Mouse (Mus musculus) embryonic facial prominence, embryonic 13.5 days (tissue): ENCODE measurements around the gene Dnah1. TPM values are rescaled to one million over a fixed set of nuclear protein-coding genes. Genes with fewer than 3 reads are reported as not detected.
A peak's percentile ranks its signal among the peaks of the same experiment; 100 is the strongest.

ENCODE experiments used
- ATAC-seq: fragments of 200-750 bp; cut with Nextera tagmentation; 2 replicates; pipeline ENCODE4 v1.8.0; 2017; ENCODE audit warnings: low read depth; ENCODE audit not compliant: insufficient number of reproducible peaks, insufficient read depth, low FRiP score, low TSS enrichment
- H3K27ac ChIP-seq: fragments of 300-500 bp; sonication (generic); 2 replicates; pipeline ENCODE4 v1.5.1; 2015; ENCODE audit warnings: moderate library complexity, mild to moderate bottlenecking, inconsistent platforms
- H3K27me3 ChIP-seq: fragments of 300-500 bp; sonication (generic); 2 replicates; pipeline ENCODE4 v1.6.1; 2015; ENCODE audit warnings: mild to moderate bottlenecking, inconsistent platforms
- H3K36me3 ChIP-seq: fragments of 300-500 bp; sonication (generic); 2 replicates; pipeline ENCODE4 v1.6.1; 2015; ENCODE audit warnings: mild to moderate bottlenecking, inconsistent platforms
- H3K4me1 ChIP-seq: fragments of 300-500 bp; sonication (generic); 2 replicates; pipeline ENCODE4 v1.6.1; 2015; ENCODE audit warnings: inconsistent platforms
- H3K4me2 ChIP-seq: fragments of 300-500 bp; sonication (generic); 2 replicates; pipeline ENCODE4 v1.6.1; 2015; ENCODE audit warnings: moderate library complexity, mild to moderate bottlenecking, inconsistent platforms
- H3K4me3 ChIP-seq: fragments of 300-500 bp; sonication (generic); 2 replicates; pipeline ENCODE4 v1.5.1; 2015; ENCODE audit warnings: mild to moderate bottlenecking, inconsistent platforms
- H3K9ac ChIP-seq: fragments of 300-500 bp; sonication (generic); 2 replicates; pipeline ENCODE4 v1.6.1; 2015; ENCODE audit warnings: mild to moderate bottlenecking, inconsistent platforms
- H3K9me3 ChIP-seq: fragments of 300-500 bp; sonication (generic); 2 replicates; pipeline ENCODE4 v1.6.1; 2016; ENCODE audit warnings: inconsistent platforms
- WGBS: fragments of 180-500 bp; shearing (Covaris S2); methylation state at CpG from one replicate; pipeline ENCODE4 v1.1.7; 2015; ENCODE audit warnings: mixed read lengths; 5-methylcytosine and 5-hydroxymethylcytosine counted together
- polyA plus RNA-seq: library from polyadenylated mRNA; unstranded; fragments of >200 nt; fragmentation: Nextera tagmentation; extraction: Ambion mirVana; gene quantifications from 2 replicates; pipeline ENCODE4 v1.2.1, GENCODE M21; 2015

Dnah1 gene
- polyA plus RNA-seq, 1 experiment from 2014 or later, result 8.1 TPM

DNA sequence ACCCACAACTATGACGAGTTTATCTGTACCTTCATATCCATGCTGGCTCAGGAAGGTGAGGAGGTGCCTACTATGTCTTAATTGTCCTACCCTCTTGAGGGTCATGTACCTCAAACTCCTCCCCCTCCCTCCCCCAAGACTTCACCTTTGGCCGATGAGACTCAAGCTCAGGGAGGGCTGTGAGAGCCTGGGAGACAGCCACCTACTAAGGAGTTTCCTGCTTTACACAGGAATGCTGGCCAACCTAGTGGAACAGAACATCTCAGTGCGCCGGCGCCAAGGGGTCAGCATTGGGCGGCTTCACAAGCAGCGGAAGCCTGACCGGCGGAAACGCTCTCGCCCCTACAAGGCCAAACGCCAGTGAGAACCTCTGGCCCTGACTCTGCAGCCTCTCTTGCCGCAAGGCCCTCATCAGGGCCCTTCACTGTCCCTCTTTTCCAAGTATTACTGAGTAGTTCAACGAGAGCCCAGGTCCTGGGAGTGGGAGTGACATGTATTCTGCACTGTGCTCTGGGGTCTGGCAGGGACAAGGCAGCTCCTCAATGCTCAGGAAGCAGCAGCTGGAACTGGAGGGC, 65.1 kb downstream of the Dnah1 start:
- H3K4me2 ChIP-seq, result no peak overlapping the region
- H3K36me3 ChIP-seq, result peaks cover 99% of the 10 kb centered on the region
- no peak for ATAC-seq
- no peaks in the 10 kb centered on the region for H3K27me3 ChIP-seq
- 95% methylated on average over 14 of the region's 14 CpGs for whole genome bisulfite sequencing
- H3K27ac ChIP-seq, result no peak overlapping the region
- H3K4me1 ChIP-seq, result no peaks in the 10 kb centered on the region
- H3K9me3 ChIP-seq, result no peaks in the 10 kb centered on the region
- H3K9ac ChIP-seq, result no peak overlapping the region
- H3K4me3 ChIP-seq, result no peak overlapping the region

DNA sequence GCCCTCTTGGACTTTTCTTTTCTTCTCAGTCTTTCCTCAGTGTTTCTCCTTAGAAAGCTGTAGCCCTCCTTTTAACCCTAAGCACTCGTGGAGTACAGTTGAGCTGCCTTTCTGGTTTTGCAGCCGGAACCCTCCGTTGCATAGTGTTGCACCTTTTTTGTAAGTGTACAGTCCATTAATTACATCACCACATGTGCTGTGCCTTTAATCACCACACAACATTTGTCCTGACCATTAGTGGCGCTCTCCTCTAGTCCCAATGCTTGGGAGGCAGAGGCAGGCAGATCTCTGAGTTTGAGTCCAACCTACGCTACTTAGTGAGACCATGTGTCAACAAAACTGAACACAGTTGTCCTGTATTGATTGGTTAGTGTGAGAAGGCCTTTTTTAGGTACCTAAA, 71.6 kb downstream of the Dnah1 start:
- Histone ChIP-seq H3K9ac (peak overlapping the region; percentile 97), H3K9me3 (no peaks in the 10 kb centered on the region), H3K27me3 (no peaks in the 10 kb centered on the region), H3K36me3 (peaks cover 43% of the 10 kb centered on the region), H3K4me3 (peak overlapping the region; percentile 97), H3K4me1 (peaks cover 16% of the 10 kb centered on the region), H3K4me2 (peak overlapping the region; percentile 83), H3K27ac (0 out of 2 replicates have a peak overlapping the region, but pooled peaks have one; percentile 76)
- no peak for ATAC-seq
- 88% methylated on average over 5 of the region's 5 CpGs for WGBS

DNA sequence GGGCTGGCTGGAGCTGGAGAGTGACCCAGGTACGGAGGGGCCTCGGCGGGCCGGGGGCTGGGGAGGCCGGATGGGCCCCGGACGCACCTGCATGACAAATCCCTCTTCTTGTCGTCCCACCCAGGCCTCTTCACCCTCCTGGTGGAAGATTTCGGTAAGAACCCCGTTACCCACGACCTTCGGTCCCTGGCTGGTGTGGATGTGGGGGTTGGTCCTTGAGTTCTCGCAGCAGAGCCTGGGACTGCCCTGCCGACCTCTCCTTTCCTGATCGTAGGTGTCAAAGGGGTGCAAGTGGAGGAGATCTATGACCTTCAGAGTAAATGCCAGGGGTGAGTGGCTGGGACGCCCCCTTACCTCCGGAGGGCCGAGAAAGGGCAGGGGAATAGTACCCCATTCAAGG, 72.1 kb downstream of the Dnah1 start:
- under 1% methylated on average over 18 of the region's 18 CpGs for WGBS
- H3K27me3 ChIP-seq, result no peaks in the 10 kb centered on the region
- peak overlapping the region; percentile 83 for H3K4me2 ChIP-seq
- peaks cover 16% of the 10 kb centered on the region for H3K4me1 ChIP-seq
- peak overlapping the region; percentile 76 for H3K27ac ChIP-seq
- peak overlapping the region; percentile 97 for H3K4me3 ChIP-seq
- ATAC-seq, result no peak
- H3K9me3 ChIP-seq, result no peaks in the 10 kb centered on the region
- peaks cover 38% of the 10 kb centered on the region for H3K36me3 ChIP-seq
- peak overlapping the region; percentile 97 for H3K9ac ChIP-seq

DNA sequence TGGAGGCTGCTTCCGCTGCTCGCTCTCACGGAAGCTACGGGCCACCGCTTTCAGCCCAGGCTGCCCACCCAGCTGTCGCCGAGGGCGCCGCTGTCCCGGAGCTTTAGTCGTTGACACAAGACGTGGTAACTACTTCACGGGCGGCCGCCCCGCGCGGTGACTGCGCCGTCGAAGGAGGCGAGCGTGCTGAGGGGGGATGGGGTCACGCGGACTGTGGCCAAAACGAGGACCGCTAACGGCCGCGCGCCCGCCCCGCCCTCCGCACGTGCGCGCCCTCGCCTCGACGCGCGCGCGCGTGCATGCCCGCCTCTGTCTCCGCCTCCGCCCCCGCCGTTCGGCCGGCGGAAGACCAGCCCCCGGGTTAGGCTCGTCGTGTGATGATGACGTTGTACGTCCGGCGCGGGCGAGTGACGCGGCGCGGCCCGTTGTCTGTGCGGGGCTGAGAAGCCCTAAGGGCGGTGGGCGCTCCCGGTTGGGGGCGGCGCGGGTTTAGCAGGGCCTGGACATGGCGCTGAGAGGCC, 72.6 kb downstream of the Dnah1 start, which contains the start of the genes Phf7 and Bap1:
Gene Phf7, minus strand, starts transcription at position 234 of the 521 bp plus-strand sequence.
Gene Bap1, plus strand, starts transcription at position 367 of the 521 bp plus-strand sequence.
- peak; percentile 90 for ATAC-seq
- H3K4me2 ChIP-seq, result peak within 1 kb of the TSS; percentile 83
- H3K36me3 ChIP-seq, result peaks cover 34% of the 10 kb centered on the region
- H3K4me1 ChIP-seq, result peaks cover 16% of the 10 kb centered on the region
- peak within 1 kb of the TSS; percentile 95 for H3K27ac ChIP-seq
- no peaks in the 10 kb centered on the region for H3K27me3 ChIP-seq
- peak within 1 kb of the TSS; percentile 97 for H3K4me3 ChIP-seq
- no peaks in the 10 kb centered on the region for H3K9me3 ChIP-seq
- H3K9ac ChIP-seq, result peak within 1 kb of the TSS; percentile 97
- WGBS, result under 1% methylated on average over 75 of the region's 75 CpGs

DNA sequence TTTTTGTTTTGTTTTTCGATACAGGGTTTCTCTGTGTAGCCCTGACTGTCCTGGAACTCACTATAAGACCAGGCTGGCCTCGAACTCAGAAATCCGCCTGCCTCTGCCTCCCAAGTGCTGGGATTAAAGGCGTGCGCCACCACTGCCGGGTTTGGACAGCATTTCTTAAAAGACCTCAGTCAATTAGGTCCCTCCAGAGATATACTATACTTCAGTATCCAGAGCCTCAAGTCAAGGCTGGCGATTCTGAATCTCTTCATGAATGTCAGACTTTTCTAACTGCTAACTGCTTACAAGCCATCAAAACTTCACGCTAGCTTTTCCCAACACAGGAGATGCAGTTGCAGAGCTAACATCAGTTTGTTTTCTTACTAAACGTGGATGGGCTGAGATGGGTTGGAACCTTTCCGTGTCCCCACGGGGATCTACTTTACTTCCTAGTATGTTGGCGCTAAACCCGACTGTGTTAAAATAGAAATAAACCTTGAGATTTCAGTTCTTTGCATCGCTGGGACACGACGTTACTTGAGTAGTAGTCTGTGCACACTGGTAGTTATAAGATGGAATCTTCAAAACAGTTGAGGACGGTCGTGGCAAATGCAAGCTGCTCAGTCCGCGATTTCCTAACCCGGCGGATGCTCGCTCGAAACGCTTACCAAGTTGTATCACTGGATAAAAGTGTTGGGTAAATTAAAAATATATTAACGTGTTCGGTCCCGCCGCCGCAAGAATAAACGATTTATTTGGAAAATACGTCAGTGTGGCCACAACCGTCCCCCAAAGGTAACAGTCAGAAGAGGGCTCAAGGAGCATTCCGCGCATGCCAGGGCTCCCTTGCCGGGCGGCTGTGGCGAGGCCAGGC, 73.2 kb downstream of the Dnah1 start:
- Histone ChIP-seq H3K27me3 (no peaks in the 10 kb centered on the region), H3K9me3 (no peaks in the 10 kb centered on the region), H3K4me3 (peak overlapping the region; percentile 97), H3K4me2 (peak overlapping the region; percentile 83), H3K4me1 (peaks cover 16% of the 10 kb centered on the region), H3K27ac (peak overlapping the region; percentile 95), H3K36me3 (peaks cover 27% of the 10 kb centered on the region), H3K9ac (peak overlapping the region; percentile 97)
- ATAC-seq, result no peak; the same call in 1 of the 2 replicates
- 20% methylated on average over 38 of the region's 38 CpGs for WGBS

DNA sequence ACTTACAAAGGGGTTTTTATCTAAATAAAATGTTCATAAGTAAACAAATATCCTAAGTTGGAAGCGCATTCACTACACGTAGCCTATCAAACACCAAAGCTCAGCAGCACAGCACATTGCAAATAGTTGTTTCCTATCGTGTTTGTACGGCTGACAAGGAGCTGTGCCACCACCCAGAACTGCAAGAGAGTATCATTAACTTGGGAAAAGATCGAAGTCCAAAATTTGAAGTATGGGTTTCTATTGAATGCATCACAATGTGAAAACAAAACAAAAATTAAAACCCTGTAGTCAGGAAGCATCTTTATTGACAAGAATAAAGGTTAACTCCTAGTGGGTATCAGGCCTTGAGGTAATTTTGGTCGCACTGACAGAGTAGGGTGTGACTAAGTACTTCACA, 75.3 kb downstream of the Dnah1 start:
- Histone ChIP-seq H3K4me2 (no peak overlapping the region), H3K4me3 (no peak overlapping the region), H3K27ac (no peak overlapping the region), H3K9ac (no peak overlapping the region), H3K36me3 (peaks cover 6% of the 10 kb centered on the region; the same call in 1 of the 2 replicates), H3K4me1 (peaks cover 16% of the 10 kb centered on the region), H3K27me3 (no peaks in the 10 kb centered on the region), H3K9me3 (no peaks in the 10 kb centered on the region)
- ATAC-seq, result no peak
- WGBS, result 91% methylated on average over 6 of the region's 6 CpGs

DNA sequence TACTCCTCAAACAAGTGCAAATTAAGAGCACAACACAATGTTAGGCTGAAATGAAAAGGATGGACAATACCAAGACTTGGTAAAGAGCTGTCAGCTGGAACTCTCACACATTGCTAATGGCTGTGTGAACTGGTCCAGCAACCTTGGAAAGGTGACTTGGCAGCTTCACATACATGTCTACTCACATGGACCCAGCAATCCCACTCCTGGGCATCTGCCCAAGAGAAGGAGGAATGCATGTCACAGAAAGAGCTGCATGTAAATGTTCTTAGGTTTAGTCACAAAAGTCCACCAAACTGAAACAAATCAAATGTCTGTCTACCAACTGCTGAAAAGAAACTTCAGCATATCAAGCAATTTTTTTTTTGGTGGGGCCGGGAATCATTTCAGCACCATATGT, 77.8 kb downstream of the Dnah1 start:
- no peak for ATAC-seq

DNA sequence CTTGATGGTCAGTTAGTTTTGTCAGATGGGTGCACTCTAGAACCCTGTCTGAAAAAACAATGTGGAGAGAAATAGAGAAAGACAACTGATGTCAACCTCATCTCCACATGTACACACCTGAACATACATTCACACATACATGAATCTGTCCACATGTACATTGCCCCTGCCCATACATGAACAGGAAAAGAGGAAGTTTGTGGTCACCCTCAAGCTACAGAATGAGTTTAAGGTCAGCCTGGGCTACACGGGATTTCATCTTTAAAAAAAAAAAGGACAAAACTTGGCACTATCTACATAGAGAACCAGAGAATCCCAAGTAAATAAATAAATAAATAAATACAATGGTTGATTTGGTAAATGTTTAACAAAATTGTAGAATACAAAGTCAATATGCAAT, 78.9 kb downstream of the Dnah1 start:
- Histone ChIP-seq H3K27me3 (no peaks in the 10 kb centered on the region), H3K36me3 (no peaks in the 10 kb centered on the region), H3K9ac (no peak overlapping the region), H3K27ac (no peak overlapping the region), H3K4me2 (no peak overlapping the region), H3K4me1 (no peaks in the 10 kb centered on the region; the same call in 1 of the 2 replicates), H3K4me3 (no peak overlapping the region), H3K9me3 (no peaks in the 10 kb centered on the region)
- ATAC-seq, result no peak
- WGBS, result 73% methylated on average over 1 of the region's 1 CpGs

More for the DNA sequence above, 77.8 kb downstream of the Dnah1 start:
- Histone ChIP-seq H3K4me2 (no peak overlapping the region), H3K4me1 (peaks cover 7% of the 10 kb centered on the region), H3K27ac (no peak overlapping the region), H3K4me3 (no peak overlapping the region), H3K9ac (no peak overlapping the region), H3K36me3 (no peaks in the 10 kb centered on the region), H3K27me3 (no peaks in the 10 kb centered on the region), H3K9me3 (no peaks in the 10 kb centered on the region)
- WGBS, result 78% methylated on average over 1 of the region's 1 CpGs

DNA sequence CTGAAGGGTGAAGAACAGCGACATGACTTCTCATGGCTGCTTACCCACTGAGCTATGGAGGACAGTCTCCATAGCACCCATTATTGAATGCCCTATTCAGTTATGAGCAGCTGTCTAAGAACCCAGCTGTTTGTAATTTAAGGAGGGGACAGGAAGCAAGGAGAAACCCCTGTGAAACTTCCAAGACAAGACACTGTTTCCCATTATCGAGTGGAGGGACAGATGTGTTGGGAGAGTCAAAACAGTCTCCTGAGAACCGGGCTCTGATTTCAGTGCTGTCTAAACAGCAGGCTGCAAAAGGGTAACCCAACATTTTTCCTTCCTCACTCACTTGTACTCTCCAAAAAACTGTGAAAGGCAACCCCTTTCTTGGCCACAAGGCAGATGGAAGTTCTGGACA, 83.2 kb downstream of the Dnah1 start:
- Histone ChIP-seq H3K9ac (no peak overlapping the region), H3K36me3 (no peaks in the 10 kb centered on the region), H3K4me1 (no peaks in the 10 kb centered on the region; the same call in 1 of the 2 replicates), H3K27ac (no peak overlapping the region), H3K4me3 (no peak overlapping the region), H3K9me3 (no peaks in the 10 kb centered on the region), H3K27me3 (no peaks in the 10 kb centered on the region), H3K4me2 (no peak overlapping the region)
- 35% methylated on average over 3 of the region's 3 CpGs for WGBS
- ATAC-seq, result no peak

DNA sequence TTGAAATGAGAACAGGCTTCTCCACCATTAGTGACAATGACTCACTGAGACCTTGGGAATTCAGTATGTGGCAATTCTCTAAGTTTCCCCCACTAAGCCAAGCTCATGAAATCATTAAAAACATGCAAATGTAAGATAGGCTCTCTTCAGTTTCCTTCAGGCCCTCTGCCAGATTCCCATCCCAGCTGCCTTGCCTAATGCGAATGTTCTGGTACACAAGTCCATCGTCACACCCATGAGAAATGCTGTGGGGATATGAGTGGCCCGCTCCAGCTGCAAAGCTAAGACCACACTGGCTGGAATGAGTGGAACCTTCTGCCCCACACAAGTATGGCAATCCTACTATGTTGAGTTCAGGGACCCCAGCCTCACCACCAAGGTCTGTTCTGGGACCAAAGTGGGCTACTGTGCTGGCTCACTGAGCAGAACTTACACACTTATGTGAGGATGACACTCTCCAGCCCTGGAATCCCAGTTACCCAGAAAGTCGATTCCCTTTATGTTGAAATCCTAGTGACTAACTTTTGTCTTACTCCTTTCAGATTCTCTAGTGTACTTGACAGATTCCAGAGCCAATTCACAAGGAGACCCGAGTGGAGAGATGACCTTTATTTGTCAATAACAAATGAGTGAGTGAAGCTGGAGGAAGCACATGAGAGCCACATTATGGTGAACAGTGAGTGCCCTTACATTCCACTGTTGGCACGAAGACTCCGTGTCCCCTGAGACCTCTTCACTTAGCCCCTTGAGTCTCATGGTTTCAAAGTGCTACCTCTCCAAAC, 86.4 kb downstream of the Dnah1 start:
- Histone ChIP-seq H3K4me3 (no peak overlapping the region), H3K9me3 (no peaks in the 10 kb centered on the region), H3K27ac (0 out of 2 replicates have a peak overlapping the region, but pooled peaks have one; percentile 39), H3K36me3 (no peaks in the 10 kb centered on the region), H3K4me1 (peaks cover 2% of the 10 kb centered on the region; the same call in 1 of the 2 replicates), H3K4me2 (no peak overlapping the region), H3K9ac (no peak overlapping the region), H3K27me3 (no peaks in the 10 kb centered on the region)
- ATAC-seq, result no peak
- 78% methylated on average over 7 of the region's 7 CpGs for WGBS

DNA sequence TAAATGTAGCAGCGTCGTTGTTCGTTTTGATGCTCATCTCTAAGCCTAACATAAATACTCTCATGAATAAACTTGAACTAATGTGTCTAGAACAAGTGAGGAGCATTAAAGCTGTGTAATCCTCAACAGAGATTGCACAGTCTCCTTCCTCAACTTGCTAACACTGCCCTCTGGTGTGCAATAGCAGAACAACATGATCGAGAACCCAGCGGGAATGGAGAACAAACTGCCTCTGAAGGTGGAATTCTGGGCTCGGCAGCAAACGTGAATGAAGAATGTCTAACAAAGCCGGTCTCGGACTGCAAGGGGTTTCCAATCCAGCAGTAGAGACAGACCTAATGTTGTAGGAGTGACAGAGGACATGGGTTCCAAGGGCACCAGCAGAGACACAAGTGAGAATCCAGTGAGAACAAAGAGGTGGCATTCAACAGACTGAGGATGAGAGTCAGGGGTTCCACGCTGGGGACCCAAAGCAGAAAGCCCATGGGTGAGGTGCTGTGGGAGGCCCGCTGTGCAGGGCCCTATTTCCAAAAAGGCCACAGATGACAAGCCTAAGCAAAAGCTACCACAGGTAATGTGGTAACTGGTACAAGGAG, 89.6 kb downstream of the Dnah1 start:
- WGBS, result 14% methylated on average over 11 of the region's 11 CpGs
- Histone ChIP-seq H3K27ac (no peak overlapping the region), H3K4me2 (no peak overlapping the region; the same call in 1 of the 2 replicates), H3K4me1 (peaks cover 7% of the 10 kb centered on the region; the same call in 1 of the 2 replicates), H3K36me3 (no peaks in the 10 kb centered on the region), H3K9ac (no peak overlapping the region), H3K9me3 (no peaks in the 10 kb centered on the region), H3K27me3 (no peaks in the 10 kb centered on the region), H3K4me3 (no peak overlapping the region)
- no peak; the same call in 1 of the 2 replicates for ATAC-seq
